Mouse (Mus musculus) left cerebral cortex, adult 9 months (tissue): Measurements from ENCODE around the gene Bicdl1.
A peak's percentile ranks its signal among the peaks of the same experiment; 100 is the strongest.

ENCODE experiments used
- DNase-seq, 2 experiments: peaks; one replicate each; pipeline ENCODE4 v3.0.0; 2022; ENCODE audit warnings: low spot score in 2 of 2

Bicdl1 gene

DNA sequence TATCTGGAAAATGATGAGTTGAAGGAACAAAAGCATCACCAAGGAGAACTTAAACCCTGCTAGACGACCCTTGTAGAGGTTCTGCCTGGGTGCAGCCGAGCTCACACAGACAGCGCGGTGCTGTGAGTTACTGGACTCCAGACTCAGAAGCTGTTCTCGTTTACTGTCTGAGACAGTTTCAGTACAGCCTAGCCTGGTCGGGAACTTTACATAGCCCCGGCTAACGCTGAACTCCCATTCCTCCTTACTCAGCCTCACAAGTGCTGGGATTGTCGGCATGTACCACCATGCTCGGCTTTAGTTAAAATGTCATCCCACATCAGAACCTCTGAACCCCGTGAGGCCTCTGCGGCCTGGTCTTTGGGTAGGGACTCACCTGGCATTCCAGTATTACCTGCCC, 62.4 kb downstream of the Bicdl1 start:
- DNase-seq: no peak

- DNase-seq: no peak
Observed at GRCm38 (mm10) chr5:115667894-115668293, 63.5 kb downstream of the Bicdl1 start.

DNA sequence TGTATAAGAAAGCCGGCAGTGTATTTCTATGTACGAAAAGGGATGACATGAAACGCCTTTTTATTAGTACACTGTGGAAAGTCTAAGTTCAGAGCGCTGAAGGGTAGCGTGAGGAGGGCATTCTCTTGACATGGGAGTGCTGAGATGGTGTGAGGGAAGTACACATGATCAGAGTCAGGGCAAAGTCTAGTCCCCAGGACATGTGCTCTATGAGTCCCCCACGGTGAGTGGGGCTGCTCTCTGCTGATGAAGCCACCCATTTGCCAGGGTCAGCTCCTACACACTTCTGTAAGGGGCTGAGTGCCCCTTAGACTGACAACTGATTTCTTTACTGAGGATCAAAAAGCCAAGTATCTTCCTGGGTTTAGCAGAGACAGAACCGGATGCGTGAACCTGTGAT, 64.2 kb downstream of the Bicdl1 start:
- DNase-seq: no peak

DNA sequence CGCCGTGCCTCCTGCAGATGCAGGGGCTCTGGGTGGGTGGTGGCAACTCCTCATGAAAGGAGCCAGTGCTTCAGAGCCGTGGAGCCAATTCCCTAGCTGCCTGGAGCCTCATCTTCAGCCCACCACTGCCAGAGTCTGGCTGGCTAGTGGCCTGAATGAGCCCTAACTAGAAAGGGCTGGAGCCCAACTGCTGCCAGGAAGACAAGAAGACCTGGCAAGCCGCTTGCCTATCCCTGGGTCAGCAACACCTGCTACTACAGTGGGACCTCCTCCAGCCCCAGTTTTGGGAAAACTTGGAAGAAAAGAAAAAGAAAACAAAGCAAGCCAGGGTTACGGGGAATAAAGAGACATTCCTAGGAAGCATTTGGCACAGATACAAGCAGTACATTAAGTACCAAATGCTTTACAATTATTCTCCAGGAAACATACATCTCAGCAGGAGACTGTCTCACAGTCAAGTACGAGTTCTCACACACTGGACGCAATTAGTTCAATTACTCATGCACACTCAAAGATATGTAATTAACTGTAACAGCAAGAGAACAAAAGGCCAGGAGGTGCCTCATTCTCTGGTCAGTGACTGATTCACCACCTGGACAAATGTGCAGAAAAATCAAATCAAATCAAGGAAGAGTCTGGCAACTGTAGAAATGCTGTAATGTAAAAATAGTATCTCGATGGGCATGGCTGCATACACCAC, 64.9 kb downstream of the Bicdl1 start:
- DNase-seq: no peak

DNA sequence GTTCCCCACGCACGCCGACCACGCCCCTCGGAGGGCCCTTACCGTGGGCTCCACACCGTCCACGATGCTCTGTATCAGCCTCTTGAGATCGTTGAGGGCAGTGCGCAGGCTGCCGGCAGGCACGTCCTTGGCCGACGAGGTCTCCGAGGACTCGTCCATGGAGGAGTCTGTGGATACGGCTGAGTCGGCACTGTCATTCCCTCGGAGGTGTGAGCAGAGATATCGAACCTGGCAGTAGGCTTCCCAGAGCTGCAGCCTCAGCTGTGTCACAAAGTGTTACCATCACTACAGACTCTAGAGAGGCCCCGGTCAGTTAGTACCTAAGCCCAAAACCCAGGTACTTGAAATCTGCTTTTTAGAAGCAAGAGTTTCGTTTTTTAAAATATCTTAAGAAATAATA, 68.8 kb downstream of the Bicdl1 start:
- DNase-seq: no peak

- no peak for DNase-seq
Observed at GRCm38 (mm10) chr5:115658352-115658751, 73.1 kb downstream of the Bicdl1 start.

DNA sequence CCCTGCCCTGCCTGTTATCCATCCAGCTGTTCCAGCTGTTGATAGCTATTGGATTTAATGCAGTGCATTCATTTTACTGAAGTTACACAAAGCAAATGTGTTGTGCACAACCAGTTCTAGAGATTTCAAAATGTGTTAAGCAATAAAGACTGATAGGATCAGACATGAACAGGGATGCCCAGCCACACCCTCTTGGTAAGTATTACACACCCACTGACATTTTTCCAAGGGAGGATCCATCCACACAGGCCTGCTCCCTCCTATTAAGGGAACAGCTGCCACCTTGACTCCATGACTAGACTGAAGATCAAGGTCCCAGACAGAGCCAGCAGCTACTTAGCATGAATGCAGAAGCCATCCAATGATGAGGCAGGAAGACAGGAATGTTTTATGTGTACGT, 74.2 kb downstream of the Bicdl1 start:
- no peak for DNase-seq

DNA sequence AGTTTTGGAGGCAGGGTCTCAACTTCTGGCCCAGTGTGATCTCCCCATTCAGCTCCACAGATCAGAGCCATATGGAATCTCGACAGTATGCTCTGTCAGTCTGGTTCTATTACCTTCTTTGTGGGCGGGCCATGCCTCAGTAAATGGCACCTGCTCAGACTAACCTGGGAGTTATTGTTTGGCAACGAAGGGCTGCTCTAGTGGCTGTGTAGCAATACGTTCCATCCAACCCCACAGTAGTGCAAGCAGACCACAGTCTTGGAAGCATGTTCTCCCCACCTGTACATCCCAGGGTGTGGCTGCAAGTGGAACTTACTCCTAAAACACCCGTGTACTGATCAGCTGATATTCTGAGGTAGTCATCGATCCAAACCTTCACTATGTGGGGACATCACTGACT, 74.7 kb downstream of the Bicdl1 start:
- DNase-seq: no peak

- no peak for DNase-seq
Observed at GRCm38 (mm10) chr5:115653776-115654175, 77.6 kb downstream of the Bicdl1 start.

GRCm38 (mm10) chr5:115652681-115653575, 78.5 kb downstream of the Bicdl1 start:
- peak; percentile 99 to 100 for DNase-seq

DNA sequence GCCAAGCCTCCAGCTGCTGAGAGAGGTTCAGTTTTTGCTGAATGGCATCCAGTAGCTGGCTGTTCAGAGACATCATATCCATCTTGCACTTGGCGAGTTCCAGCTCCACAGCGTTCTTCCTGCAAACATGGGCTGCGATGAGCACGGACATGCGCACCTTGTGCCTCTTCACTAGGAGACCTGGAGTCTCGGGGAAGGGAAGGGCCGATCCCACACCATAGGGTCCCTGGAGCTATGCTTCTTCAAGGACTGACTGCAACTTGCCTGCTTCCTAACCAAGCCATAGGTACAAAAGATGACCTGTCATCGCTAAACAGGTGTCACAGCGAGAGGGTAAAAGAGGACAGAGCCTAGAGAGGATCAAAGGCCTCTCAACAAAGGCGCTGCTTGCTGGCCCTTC, 79.6 kb downstream of the Bicdl1 start:
- DNase-seq: no peak

DNA sequence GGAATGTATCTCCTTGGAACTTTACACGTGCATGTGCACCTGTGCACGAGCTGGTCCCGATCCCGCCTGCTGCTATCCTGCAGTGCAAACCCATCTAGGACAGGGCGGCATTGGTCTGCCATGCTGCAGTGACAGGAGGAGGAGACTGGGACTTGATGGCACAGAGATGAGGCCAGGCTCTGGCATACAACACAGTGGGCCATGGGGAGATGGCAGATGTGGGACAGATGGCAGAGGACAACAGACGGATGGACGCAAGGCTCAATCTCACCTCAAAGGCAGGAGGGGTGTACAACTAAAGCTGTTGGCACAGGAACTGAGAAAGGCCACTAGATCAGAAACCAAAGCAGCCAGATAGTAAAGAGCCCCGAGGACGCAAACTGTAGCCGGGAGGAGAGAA, 80.5 kb downstream of the Bicdl1 start:
- no peak for DNase-seq

DNA sequence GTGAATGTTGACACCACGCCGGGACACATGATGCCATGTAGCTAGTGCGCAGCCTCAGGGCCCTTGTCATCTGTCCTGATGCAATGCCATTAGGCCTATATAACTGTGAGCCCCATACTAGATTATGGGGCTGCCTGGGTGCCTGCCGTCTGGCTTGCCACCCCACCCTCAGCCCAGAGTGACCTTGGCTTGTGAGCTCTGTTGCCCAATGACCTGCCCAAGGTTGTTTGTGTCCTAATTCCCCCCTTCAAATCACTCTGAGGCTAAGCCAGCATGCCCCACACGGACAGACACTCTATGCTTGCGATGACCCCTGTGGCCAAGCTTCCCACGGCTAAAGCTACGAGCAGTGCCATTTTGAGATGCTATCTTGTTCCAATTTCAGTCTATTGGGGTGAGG, 81.7 kb downstream of the Bicdl1 start:
- DNase-seq: no peak

DNA sequence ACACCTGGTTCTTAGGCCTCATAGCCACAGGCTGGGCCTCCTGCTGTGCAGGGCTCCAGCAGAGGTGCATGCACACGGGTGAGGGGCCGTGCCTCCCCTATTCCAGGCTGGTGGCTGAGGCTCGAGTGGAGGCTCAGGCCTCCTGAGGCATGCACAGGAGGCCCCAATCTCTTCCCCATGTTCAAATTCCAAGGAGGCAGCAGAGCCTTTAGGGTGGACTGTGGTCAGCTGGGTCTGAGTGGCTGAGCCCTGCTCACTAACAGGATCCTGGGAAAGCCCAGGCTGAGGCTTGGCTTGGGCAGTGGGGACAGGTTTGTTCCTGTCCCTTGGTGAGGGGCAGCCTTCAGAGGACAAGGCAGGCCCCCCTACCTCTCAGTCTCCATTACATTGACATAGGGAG, 82.5 kb downstream of the Bicdl1 start:
- no peak for DNase-seq

DNA sequence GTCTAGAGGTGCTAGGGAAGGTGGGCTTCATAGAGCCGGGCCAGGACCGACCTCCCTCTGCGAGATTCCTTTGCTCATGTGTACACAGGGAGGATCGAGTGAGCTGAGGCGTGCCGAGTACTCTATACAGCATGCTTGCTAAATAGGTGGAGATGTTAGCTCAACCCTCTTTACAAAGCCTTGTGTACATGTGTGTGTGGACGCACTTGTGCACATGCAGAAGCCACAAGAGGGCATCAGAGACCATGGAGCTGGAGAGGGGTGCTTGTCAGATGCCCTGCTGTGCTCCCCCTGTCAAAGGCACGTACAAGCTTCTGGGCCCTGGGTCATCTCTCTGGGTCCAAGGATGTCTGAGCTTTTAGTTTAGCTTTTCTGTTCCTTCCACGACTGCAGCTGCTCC, 87.2 kb downstream of the Bicdl1 start:
- no peak for DNase-seq

DNA sequence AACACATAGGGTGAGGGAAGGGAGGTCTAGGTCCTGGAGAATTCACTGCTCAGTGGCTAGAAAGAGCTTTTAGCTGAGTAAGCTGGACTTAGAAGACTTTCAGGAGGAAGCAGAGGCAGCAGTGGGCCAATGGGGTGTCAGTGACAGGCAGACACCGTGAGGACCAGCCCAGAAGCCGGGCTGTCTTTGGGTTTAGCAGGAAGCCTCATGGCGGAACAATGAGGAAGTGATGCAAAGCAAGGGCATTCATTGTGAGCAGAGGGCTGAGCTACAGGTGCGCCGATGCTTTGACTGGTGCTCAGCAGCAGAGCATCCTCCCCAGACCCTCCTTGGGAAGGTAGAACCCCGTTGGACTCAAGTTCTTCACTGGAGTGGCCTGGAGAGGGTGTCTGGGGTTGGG, 95.9 kb downstream of the Bicdl1 start:
- DNase-seq: no peak

DNA sequence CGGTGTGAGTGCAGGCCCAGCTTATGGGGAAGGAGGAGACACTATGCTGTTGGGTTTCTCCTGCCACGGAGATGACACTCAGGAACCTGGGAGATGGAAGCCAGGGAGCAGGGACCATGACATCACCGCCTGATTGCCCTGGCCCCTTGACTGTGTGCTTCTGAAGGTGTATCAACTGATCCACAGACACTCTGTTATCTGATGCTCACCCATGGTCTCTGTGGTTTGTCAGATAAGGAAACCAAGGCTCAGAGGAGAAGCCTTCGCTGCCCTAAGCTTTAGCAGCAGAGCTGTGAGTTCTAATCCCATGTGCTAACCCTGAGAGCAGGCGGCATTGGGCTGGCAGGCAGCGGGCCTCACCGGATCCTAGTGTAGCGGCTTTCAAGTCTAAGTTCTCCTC, 97.4 kb downstream of the Bicdl1 start:
- DNase-seq: no peak

DNA sequence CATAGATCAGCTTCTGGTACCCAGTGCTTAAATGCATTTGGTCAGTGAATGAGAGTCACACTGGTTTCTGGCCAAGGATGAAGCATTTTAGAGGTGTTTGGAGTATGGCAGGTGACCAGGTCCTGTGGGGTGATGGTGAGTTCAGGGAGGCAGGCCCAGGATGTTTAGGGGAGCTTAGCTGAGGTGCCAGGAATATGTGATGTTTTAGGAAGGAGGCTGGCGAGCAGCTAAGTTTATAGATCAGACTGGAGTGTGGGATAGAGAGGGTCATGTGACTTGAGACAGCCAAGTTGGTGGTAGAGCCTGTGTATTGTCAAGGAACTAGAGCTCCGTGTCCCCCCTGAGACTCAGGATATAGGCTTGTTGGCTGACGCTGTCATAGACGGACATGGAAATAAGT, 98.4 kb downstream of the Bicdl1 start:
- DNase-seq: no peak

- no peak for DNase-seq
Observed at GRCm38 (mm10) chr5:115632358-115632714, 99.1 kb downstream of the Bicdl1 start.

- DNase-seq: peak; percentile 72 to 87
Observed at GRCm38 (mm10) chr5:115631505-115632357, 99.7 kb downstream of the Bicdl1 start, which contains the start of gene Rab35. TSS of gene Rab35 (plus strand) at chr5:115631908.

GRCm38 (mm10) chr5:115630291-115630690, 101.1 kb downstream of the Bicdl1 start:
- no peak for DNase-seq

- DNase-seq: no peak
Observed at GRCm38 (mm10) chr5:115629672-115630071, 101.7 kb downstream of the Bicdl1 start.
